Mouse (Mus musculus) megakaryocyte progenitor cell, adult 5-6 weeks (primary cell): ENCODE data around the gene Mpp2. TPM values are rescaled to one million over a fixed set of nuclear protein-coding genes. Genes with fewer than 3 reads are reported as not detected.

ENCODE experiments used
- ATAC-seq: replicated peaks from 2 replicates; pipeline ENCODE4 v1.8.0; 2016; ENCODE audit warnings: mild to moderate bottlenecking, moderate TSS enrichment, inconsistent platforms; ENCODE audit not compliant: poor library complexity
- total RNA-seq, 2 experiments: library from RNA; stranded (forward) in 1 of 2; stranded (reverse) in 1 of 2; fragments of 157-497, 149-512 nt in 1 of 2; fragments of 200-1000 nt in 1 of 2; gene quantifications; 2 replicates each; pipeline versions ENCODE4 v1.2.3 to v1.2.4; 2015 to 2017

The Mpp2 gene
- total RNA-seq, 2 experiments from 2014 or later, result 0.08 to 0.22 TPM

- ATAC-seq, result no peak
Observed at GRCm38 (mm10) chr11:102015472-102015871, 72.8 kb downstream of the Mpp2 start.

- no peak for ATAC-seq
Observed at GRCm38 (mm10) chr11:102013201-102013600, 75.1 kb downstream of the Mpp2 start.

GRCm38 (mm10) chr11:102011510-102011909, 76.8 kb downstream of the Mpp2 start:
- ATAC-seq, result no peak

- no peak for ATAC-seq
Observed at GRCm38 (mm10) chr11:102010140-102010539, 78.2 kb downstream of the Mpp2 start.

GRCm38 (mm10) chr11:102008954-102009637, 79.2 kb downstream of the Mpp2 start:
- ATAC-seq, result no peak

- ATAC-seq, result no peak
Observed at GRCm38 (mm10) chr11:102008372-102008771, 79.9 kb downstream of the Mpp2 start.

Other genes starting within 250 kb of the Mpp2 start
- gene Meox1, start 194.1 kb downstream of the Mpp2 start, total RNA-seq (2015), result not detected in 2 replicates
- gene Meox1, start 194.1 kb downstream of the Mpp2 start, total RNA-seq (2017), result not detected in 2 replicates
- not detected in 2 replicates for gene Sost, start 121.5 kb downstream of the Mpp2 start, total RNA-seq (2015)
- not detected in 2 replicates for gene Sost, start 121.5 kb downstream of the Mpp2 start, total RNA-seq (2017)
- not detected in 2 replicates for gene Cfap97d1, start 104.2 kb downstream of the Mpp2 start, total RNA-seq (2015)
- gene Cfap97d1, start 104.2 kb downstream of the Mpp2 start, total RNA-seq (2017), result not detected in 2 replicates
- gene Dusp3, start 101.5 kb downstream of the Mpp2 start, total RNA-seq (2015), result 3.4 and 4.7 TPM in 2 replicates
- 1.4 and 4.1 TPM in 2 replicates for gene Dusp3, start 101.5 kb downstream of the Mpp2 start, total RNA-seq (2017)
- not detected in 2 replicates for gene Mpp3, start 60.1 kb downstream of the Mpp2 start, total RNA-seq (2015)
- not detected in 2 replicates for gene Mpp3, start 60.1 kb downstream of the Mpp2 start, total RNA-seq (2017)
- gene Cd300lg, start 47.0 kb downstream of the Mpp2 start, total RNA-seq (2015), result 0.66 and 1.3 TPM in 2 replicates
- 0.71 and 1.1 TPM in 2 replicates for gene Cd300lg, start 47.0 kb downstream of the Mpp2 start, total RNA-seq (2017)
- gene Ppy, start 12.8 kb upstream of the Mpp2 start, total RNA-seq (2015), result not detected in 2 replicates
- gene Ppy, start 12.8 kb upstream of the Mpp2 start, total RNA-seq (2017), result not detected in 2 replicates
- not detected in 2 replicates for gene Pyy, start 19.3 kb upstream of the Mpp2 start, total RNA-seq (2015)
- not detected in 2 replicates for gene Pyy, start 19.3 kb upstream of the Mpp2 start, total RNA-seq (2017)
- gene Nags, start 57.0 kb upstream of the Mpp2 start, total RNA-seq (2015), result 0.29 and 0.39 TPM in 2 replicates
- gene Nags, start 57.0 kb upstream of the Mpp2 start, total RNA-seq (2017), result 0.20 TPM in 1 of 2 replicates, not detected in the other
- 8.1 and 11.5 TPM in 2 replicates for gene Tmem101, start 67.9 kb upstream of the Mpp2 start, total RNA-seq (2015)
- 14.9 and 17.5 TPM in 2 replicates for gene Tmem101, start 67.9 kb upstream of the Mpp2 start, total RNA-seq (2017)
- gene Lsm12, start 96.8 kb upstream of the Mpp2 start, total RNA-seq (2015), result 127 and 133 TPM in 2 replicates
- gene Lsm12, start 96.8 kb upstream of the Mpp2 start, total RNA-seq (2017), result 67.8 and 79.1 TPM in 2 replicates
- 106 and 144 TPM in 2 replicates for gene G6pc3, start 101.1 kb upstream of the Mpp2 start, total RNA-seq (2015)
- gene G6pc3, start 101.1 kb upstream of the Mpp2 start, total RNA-seq (2017), result 61.8 and 65.0 TPM in 2 replicates
- 18.6 and 20.6 TPM in 2 replicates for gene Hdac5, start 141.7 kb upstream of the Mpp2 start, total RNA-seq (2015)
- 18.7 and 22.1 TPM in 2 replicates for gene Hdac5, start 141.7 kb upstream of the Mpp2 start, total RNA-seq (2017)
- gene BC030867, start 160.4 kb upstream of the Mpp2 start, total RNA-seq (2015), result 20.7 and 21.1 TPM in 2 replicates
- 5.9 and 6.7 TPM in 2 replicates for gene BC030867, start 160.4 kb upstream of the Mpp2 start, total RNA-seq (2017)
- 1.5 and 2.0 TPM in 2 replicates for gene Asb16, start 180.2 kb upstream of the Mpp2 start, total RNA-seq (2015)
- 0.54 and 0.58 TPM in 2 replicates for gene Asb16, start 180.2 kb upstream of the Mpp2 start, total RNA-seq (2017)
- 15.3 and 16.3 TPM in 2 replicates for gene Tmub2, start 196.4 kb upstream of the Mpp2 start, total RNA-seq (2015)
- 21.4 and 24.8 TPM in 2 replicates for gene Tmub2, start 196.4 kb upstream of the Mpp2 start, total RNA-seq (2017)
- gene Atxn7l3, start 208.1 kb upstream of the Mpp2 start, total RNA-seq (2015), result 19.0 and 19.1 TPM in 2 replicates
- gene Atxn7l3, start 208.1 kb upstream of the Mpp2 start, total RNA-seq (2017), result 19.5 and 25.6 TPM in 2 replicates
- 31.7 and 34.1 TPM in 2 replicates for gene Ubtf, start 231.2 kb upstream of the Mpp2 start, total RNA-seq (2015)
- 131 and 155 TPM in 2 replicates for gene Ubtf, start 231.2 kb upstream of the Mpp2 start, total RNA-seq (2017)